Mouse (Mus musculus) lung, postnatal 0 days (tissue): ENCODE results near the gene Gm4969. TPM values are rescaled to one million over a fixed set of nuclear protein-coding genes. Genes with fewer than 3 reads are reported as not detected.

Experiments
- ATAC-seq: fragments of 200-750 bp; cut with Nextera tagmentation; 2 replicates; pipeline ENCODE4 v1.8.0; 2017; ENCODE audit warnings: moderate library complexity
- DNase-seq: peaks from one replicate; pipeline ENCODE4 v3.0.0-alpha.2; 2016; ENCODE audit warnings: low spot score
- H3K27ac ChIP-seq: fragments of 300-500 bp; sonication (generic); 2 replicates; pipeline ENCODE4 v1.5.1; 2014; ENCODE audit warnings: antibody characterized with exemption, mild to moderate bottlenecking, low read length, mixed read lengths
- H3K27me3 ChIP-seq: fragments of 300-500 bp; sonication (generic); replicated peaks from 2 replicates; pipeline ENCODE4 v1.6.1; 2014; ENCODE audit warnings: low read length, mixed read lengths; ENCODE audit not compliant: insufficient read depth
- H3K36me3 ChIP-seq: fragments of 300-500 bp; sonication (generic); 2 replicates; pipeline ENCODE4 v1.6.1; 2014; ENCODE audit warnings: low read length, mixed read lengths; ENCODE audit not compliant: insufficient read depth
- H3K4me1 ChIP-seq: fragments of 300-500 bp; sonication (generic); 2 replicates; pipeline ENCODE4 v1.6.1; 2014; ENCODE audit warnings: antibody characterized with exemption, low read depth, low read length, mixed read lengths; ENCODE audit not compliant: insufficient read depth
- H3K4me2 ChIP-seq: fragments of 300-500 bp; sonication (generic); replicated peaks from 2 replicates; pipeline ENCODE4 v1.6.1; 2014; ENCODE audit warnings: low read depth, mild to moderate bottlenecking, low read length, moderate library complexity, mixed read lengths
- H3K4me3 ChIP-seq: fragments of 300-500 bp; sonication (generic); 2 replicates; pipeline ENCODE4 v1.5.1; 2014; ENCODE audit warnings: low read depth, low read length
- H3K9ac ChIP-seq: fragments of 300-500 bp; sonication (generic); replicated peaks from 2 replicates; pipeline ENCODE4 v1.6.1; 2014; ENCODE audit warnings: low read depth, mild to moderate bottlenecking
- H3K9me3 ChIP-seq: fragments of 300-500 bp; sonication (generic); 2 replicates; pipeline ENCODE4 v1.6.1; 2016; ENCODE audit warnings: low read length, mixed read lengths
- CTCF ChIP-seq: IDR thresholded peaks from 2 replicates; pipeline ENCODE4 v1.5.1; 2016; ENCODE audit warnings: antibody characterized with exemption, mild to moderate bottlenecking
- EP300 ChIP-seq: IDR thresholded peaks from 2 replicates; pipeline ENCODE4 v1.6.1; 2016; ENCODE audit warnings: antibody characterized with exemption, mild to moderate bottlenecking, control low read depth
- WGBS: fragments of 180-500 bp; shearing (Covaris S2); extraction: QIAGEN DNeasy Blood & Tissue Kit; methylation state at CpG from one replicate; pipeline ENCODE4 v1.1.7; 2014; 5-methylcytosine and 5-hydroxymethylcytosine counted together
- polyA plus RNA-seq: library from polyadenylated mRNA; unstranded; fragments of >200 nt; fragmentation: Nextera tagmentation; extraction: Ambion mirVana; gene quantifications from 2 replicates; pipeline ENCODE4 v1.2.1, GENCODE M21; 2015

Gene Gm4969
- polyA plus RNA-seq, 1 experiment from 2014 or later = 0.20 TPM

GRCm38 (mm10) chr7:19162928-19163327, 44.8 kb upstream of the Gm4969 start:
- H3K27ac ChIP-seq = no peak overlapping the region
- DNase-seq (peak; percentile 71), ATAC-seq (peak; percentile 45)
- WGBS = 63% methylated on average over 7 of the region's 7 CpGs
- peaks cover 14% of the 10 kb centered on the region; the same call in 1 of the 2 replicates for H3K4me1 ChIP-seq
- TF ChIP-seq EP300 = peak; percentile 57; the same call in 1 of the 2 replicates
- TF ChIP-seq CTCF = no peak
- H3K4me3 ChIP-seq = no peak overlapping the region
- peaks cover 7% of the 10 kb centered on the region; the same call in 1 of the 2 replicates for H3K27me3 ChIP-seq
- no peaks in the 10 kb centered on the region for H3K9me3 ChIP-seq
- H3K4me2 ChIP-seq = no peak overlapping the region
- no peak overlapping the region for H3K9ac ChIP-seq
- no peaks in the 10 kb centered on the region for H3K36me3 ChIP-seq

- TF ChIP-seq CTCF = no peak
- TF ChIP-seq EP300 = no peak
- Histone ChIP-seq H3K36me3 (no peaks in the 10 kb centered on the region), H3K4me1 (peaks cover 10% of the 10 kb centered on the region), H3K27me3 (peaks cover 7% of the 10 kb centered on the region; the same call in 1 of the 2 replicates), H3K4me2 (peak overlapping the region; percentile 57), H3K4me3 (peak overlapping the region; percentile 19; the same call in 1 of the 2 replicates), H3K9ac (no peak overlapping the region), H3K9me3 (no peaks in the 10 kb centered on the region), H3K27ac (no peak overlapping the region)
- peak; percentile 43 for ATAC-seq
- 3% methylated on average over 20 of the region's 20 CpGs for WGBS
- DNase-seq = peak; percentile 64
Observed at GRCm38 (mm10) chr7:19160115-19160514, 41.9 kb upstream of the Gm4969 start.

GRCm38 (mm10) chr7:19159411-19159810, 41.2 kb upstream of the Gm4969 start:
- TF ChIP-seq EP300 (no peak), CTCF (no peak)
- ATAC-seq (no peak), DNase-seq (no peak)
- Histone ChIP-seq H3K4me2 (peak overlapping the region; percentile 57), H3K4me1 (peaks cover 10% of the 10 kb centered on the region), H3K4me3 (no peak overlapping the region), H3K9me3 (no peaks in the 10 kb centered on the region), H3K36me3 (no peaks in the 10 kb centered on the region), H3K9ac (no peak overlapping the region), H3K27ac (no peak overlapping the region), H3K27me3 (peaks cover 7% of the 10 kb centered on the region; the same call in 1 of the 2 replicates)
- 14% methylated on average over 18 of the region's 18 CpGs for WGBS

DNA sequence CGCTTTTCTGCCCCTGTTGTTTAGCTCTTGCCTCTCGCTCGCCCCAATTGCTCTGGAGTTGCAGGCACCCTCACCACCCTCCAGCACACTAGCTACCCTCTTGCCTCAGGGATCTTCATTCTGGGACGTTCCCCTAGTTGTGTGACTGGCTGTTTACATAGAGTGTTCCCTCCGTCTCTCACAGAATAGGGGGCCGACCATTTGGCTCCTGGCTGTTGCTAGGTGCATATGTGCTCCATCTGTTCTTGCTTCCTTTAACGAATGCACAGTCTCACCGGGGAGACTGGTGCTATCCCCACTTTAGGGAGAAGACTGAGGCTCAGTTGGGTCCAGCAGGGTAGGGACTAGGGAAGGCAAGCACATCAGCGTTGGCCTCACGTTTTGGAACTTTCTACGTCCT, 40.4 kb upstream of the Gm4969 start:
- ATAC-seq = no peak
- no peak for DNase-seq
- Histone ChIP-seq H3K27ac (no peak overlapping the region), H3K4me1 (peaks cover 7% of the 10 kb centered on the region), H3K4me2 (no peak overlapping the region), H3K36me3 (0 out of 2 replicates have a peak, but pooled peaks cover 5% of the 10 kb centered on the region), H3K9me3 (no peaks in the 10 kb centered on the region), H3K4me3 (no peak overlapping the region), H3K27me3 (peaks cover 7% of the 10 kb centered on the region; the same call in 1 of the 2 replicates), H3K9ac (no peak overlapping the region)
- no peak for TF ChIP-seq EP300
- no peak for TF ChIP-seq CTCF
- WGBS = 64% methylated on average over 11 of the region's 11 CpGs

DNA sequence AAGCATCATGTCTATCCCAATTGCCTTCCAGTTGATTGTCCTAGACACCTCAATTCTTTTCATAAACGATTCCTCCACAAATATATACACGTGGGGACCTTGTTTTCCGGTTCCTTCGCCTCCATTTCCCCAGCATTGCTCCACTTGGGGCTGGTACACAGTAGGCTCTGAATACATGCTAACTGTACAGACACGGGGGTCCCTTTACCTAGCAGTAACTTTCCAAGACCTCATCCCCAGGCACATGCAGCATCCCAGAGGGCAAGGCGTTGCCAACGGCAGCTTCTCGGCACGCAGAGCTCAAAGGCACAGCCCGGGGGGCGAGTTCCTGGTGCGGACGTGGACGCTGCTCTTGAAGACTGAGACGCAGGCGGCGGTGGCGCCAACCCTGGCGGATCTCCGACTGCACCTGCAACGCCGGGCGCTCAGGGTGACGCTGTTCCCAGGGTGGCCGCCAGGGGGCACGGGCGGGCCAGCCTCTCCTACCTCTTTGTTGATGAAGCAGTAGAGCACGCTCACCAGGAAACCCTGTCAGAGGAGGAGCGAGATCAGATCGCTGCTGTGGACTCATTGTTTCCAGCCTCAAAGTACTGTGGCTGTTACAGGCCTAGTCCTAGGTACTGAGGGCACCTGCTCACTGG, 39.1 kb upstream of the Gm4969 start:
- TF ChIP-seq CTCF (peak; percentile 99), EP300 (no peak)
- H3K9ac ChIP-seq = no peak overlapping the region
- H3K4me1 ChIP-seq = peaks cover 7% of the 10 kb centered on the region
- 5% methylated on average over 30 of the region's 30 CpGs for WGBS
- H3K27me3 ChIP-seq = peaks cover 7% of the 10 kb centered on the region; the same call in 1 of the 2 replicates
- H3K27ac ChIP-seq = no peak overlapping the region
- no peak overlapping the region for H3K4me3 ChIP-seq
- ATAC-seq (peak; percentile 84), DNase-seq (peak; percentile 85)
- H3K36me3 ChIP-seq = 0 out of 2 replicates have a peak, but pooled peaks cover 14% of the 10 kb centered on the region
- no peaks in the 10 kb centered on the region for H3K9me3 ChIP-seq
- H3K4me2 ChIP-seq = no peak overlapping the region

GRCm38 (mm10) chr7:19155825-19156475, 37.8 kb upstream of the Gm4969 start:
- Histone ChIP-seq H3K4me3 (no peak overlapping the region), H3K27ac (no peak overlapping the region), H3K4me1 (peaks cover 7% of the 10 kb centered on the region), H3K27me3 (peaks cover 7% of the 10 kb centered on the region; the same call in 1 of the 2 replicates), H3K4me2 (no peak overlapping the region), H3K36me3 (0 out of 2 replicates have a peak, but pooled peaks cover 14% of the 10 kb centered on the region), H3K9me3 (no peaks in the 10 kb centered on the region), H3K9ac (no peak overlapping the region)
- no peak for DNase-seq
- 57% methylated on average over 13 of the region's 13 CpGs for WGBS
- TF ChIP-seq EP300 (no peak), CTCF (peak; percentile 52)
- ATAC-seq = no peak
